Mouse (Mus musculus) thymus, postnatal 4 days (tissue): ENCODE results near the gene Gm2832.
"Not testable (repeated sequence)": the region's sequence is repeated elsewhere in the genome, so short reads cannot be mapped to it uniquely, and the experiment has no call there.

Experiments
- DNase-seq: peaks from one replicate; pipeline ENCODE4 v3.0.0; 2021

Gene Gm2832

DNA sequence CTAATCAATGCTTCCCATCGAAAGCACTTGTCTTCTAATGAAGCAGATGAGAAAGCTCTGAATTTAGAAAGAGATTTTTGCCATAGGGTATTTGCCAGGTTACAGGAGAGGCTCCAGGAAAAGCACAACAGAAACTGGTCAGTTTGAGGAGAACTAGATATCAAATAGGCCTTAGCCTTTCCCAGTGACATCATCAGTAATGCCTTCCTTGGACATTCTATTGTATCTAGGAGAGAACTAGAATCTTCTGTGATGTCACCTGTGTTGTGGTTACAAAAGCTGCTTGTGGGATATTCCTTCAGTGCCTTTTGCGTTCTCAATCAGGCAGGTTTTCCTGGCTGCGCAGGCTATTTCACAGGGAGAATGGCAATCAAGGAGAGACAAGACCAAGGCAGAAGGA is at the start of gene Gm2832:
TSS of gene Gm2832 (plus strand) at position 301 of the 400 bp plus-strand sequence.
- not testable (repeated sequence) for DNase-seq

- peak; percentile 51 for DNase-seq
Observed at GRCm38 (mm10) chr14:41263296-41263695, 15.3 kb upstream of the Gm2832 start.

DNA sequence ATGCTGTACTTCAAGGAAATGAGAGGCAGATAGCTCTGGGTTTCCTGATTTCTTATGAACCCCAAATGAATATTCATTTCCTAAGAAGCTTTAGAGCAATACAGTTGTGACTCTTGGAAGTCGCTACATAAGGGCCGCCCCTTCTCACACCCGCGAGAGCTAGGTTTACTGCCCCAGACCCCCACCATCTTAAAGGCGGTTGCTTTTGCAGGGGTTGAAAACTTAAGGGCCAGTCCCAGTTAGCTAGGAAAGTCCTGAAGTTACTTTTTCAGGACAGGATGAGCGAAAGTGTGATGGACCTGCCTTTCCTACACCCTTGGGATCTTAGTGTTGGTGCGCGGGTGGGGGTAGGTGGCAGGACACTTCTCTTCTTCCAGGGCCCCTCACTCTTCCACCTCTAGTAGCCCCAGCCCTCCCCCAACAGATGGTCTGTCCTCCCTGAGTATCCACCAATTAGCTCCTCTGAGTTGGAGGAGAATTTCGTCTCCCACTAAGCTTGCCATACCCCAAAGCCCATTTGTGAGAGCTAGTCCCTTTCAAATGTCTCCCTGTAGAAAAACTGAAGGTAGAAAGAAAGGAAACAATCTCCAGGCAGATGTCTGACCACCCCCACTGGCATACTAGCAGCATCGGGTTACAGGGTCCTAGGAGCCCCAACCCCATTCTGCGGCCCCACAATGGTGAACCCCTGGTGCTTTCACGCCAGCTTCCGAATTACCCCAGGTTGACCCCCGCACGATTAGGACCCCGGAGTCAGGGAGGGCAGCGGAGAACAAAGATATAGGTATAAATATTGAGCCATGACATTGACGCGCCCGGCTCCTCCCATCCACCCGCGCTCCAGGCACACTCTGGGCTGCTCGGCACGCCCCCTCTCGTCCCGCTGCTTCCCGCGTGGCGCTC is 14.5 kb upstream of the Gm2832 start:
- DNase-seq = peak; percentile 9

- peak; percentile 12 for DNase-seq
Observed at GRCm38 (mm10) chr14:41264756-41265566, 13.6 kb upstream of the Gm2832 start.

DNA sequence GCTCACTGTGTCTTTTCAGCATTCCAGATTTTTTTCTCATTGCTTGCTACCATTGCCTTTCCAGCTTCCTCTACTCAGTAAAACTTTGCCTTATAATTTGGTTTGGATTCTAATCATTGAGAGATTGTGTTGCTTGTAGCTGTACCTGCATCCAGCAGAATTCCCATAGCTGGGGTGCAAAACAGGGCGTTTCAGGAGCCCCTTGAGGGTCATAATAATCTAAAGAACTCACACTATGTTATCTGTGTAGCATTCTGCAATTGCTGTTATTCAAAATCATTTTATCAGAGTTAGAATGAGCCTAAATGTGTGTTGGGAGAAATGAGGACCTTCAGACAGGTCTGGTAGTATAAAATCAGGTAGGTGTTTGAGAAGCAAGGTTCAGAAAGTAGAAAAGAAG is 7.4 kb downstream of the Gm2832 start:
- not testable (repeated sequence) for DNase-seq
